Mouse (Mus musculus): ENCODE measurements around the gene Tmem87b. TPM values are rescaled to one million over a fixed set of nuclear protein-coding genes. Genes with fewer than 3 reads are reported as not detected.
A peak's percentile ranks its signal among the peaks of the same experiment; 100 is the strongest.

The Tmem87b gene
- total and polyA plus RNA-seq, 2 experiments from 2014 or later, result 26.3 to 35.2 TPM

DNA sequence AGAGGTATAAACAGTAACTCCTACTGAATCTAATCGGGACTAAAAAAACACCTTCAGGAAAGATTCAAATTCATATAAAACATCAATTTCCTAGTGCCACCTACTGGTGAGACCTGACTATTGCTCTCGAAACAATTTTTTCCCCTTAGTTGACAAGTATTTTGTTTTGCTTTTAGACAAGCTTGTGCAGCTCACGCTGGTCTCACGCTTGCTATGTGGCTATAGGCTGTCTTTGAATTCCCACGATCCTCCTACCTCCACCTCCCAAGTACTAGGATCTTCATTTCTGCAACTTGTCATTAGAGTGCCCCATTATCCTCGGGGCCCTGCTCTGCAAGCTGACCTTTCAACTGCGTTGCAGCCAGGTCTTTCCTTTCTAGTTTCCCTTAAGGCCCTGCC, 532 bp upstream of the Tmem87b start:
- peak overlapping the region; percentile 24; the same call in 1 of the 2 replicates for H3K9ac ChIP-seq (replicated peaks; ENCODE audit: low read length)
- no peaks in the 10 kb centered on the region for H3K9me3 ChIP-seq (ENCODE audit: low read length)
- TF ChIP-seq CTCF (IDR thresholded peaks at IDR 0.05; ENCODE audit: low read depth), result peak; percentile 82
- H3K27me3 ChIP-seq (ENCODE audit: insufficient read depth, low read length), result no peaks in the 10 kb centered on the region
- DNase-seq (ENCODE audit: low spot score), result peak; percentile 89
- no peaks in the 10 kb centered on the region for H3K36me3 ChIP-seq (ENCODE audit: insufficient read depth, low read length)
- peak overlapping the region; percentile 69 for H3K4me2 ChIP-seq (ENCODE audit: low read depth, low read length)
- peaks cover 9% of the 10 kb centered on the region for H3K4me1 ChIP-seq (ENCODE audit: insufficient read depth, low read length)
- peak; percentile 51 for ATAC-seq
- peak overlapping the region; percentile 88 for H3K4me3 ChIP-seq (ENCODE audit: low read length)
- WGBS, result 2% methylated on average over 7 of the region's 7 CpGs
- peak overlapping the region; percentile 95 for H3K27ac ChIP-seq

DNA sequence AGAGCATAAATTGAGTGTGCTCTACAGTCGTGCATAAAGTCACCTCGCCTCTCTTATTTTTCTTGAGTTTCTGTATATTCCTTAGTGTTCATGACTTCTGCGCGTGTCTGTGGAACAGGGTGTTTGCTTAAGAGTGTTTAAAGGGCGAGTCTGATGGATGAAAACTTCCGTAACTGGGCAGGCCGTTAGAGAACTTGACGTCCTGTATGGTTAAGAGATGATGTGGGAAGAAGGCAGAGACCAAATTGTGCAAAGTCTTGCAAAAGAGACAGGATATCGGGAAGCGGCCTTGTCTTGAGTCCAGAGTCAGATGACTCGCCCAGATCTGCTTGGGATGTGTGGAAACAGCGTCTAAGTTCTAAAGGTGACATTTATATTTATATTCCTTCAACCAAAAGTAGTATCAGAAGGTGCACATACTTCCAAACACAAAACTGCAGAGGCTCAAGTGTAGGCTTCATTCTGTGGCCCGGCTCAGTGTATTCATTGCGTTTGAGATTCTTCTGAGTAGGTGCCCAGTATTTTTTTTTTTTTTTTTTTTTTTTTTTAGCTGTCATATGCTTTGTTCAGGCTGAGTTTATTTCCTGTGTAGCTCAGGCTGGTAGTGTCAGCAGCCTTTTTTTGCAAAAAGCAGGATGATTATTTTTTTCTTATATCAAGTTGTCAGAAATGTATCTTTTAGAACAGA, 1.2 kb downstream of the Tmem87b start:
- ATAC-seq (no peak), DNase-seq (ENCODE audit: low spot score) (peak; percentile 13)
- peak overlapping the region; percentile 95 for H3K27ac ChIP-seq
- peak overlapping the region; percentile 88 for H3K4me3 ChIP-seq (ENCODE audit: low read length)
- H3K4me2 ChIP-seq (ENCODE audit: low read depth, low read length), result peak overlapping the region; percentile 69
- H3K4me1 ChIP-seq (ENCODE audit: insufficient read depth, low read length), result peaks cover 9% of the 10 kb centered on the region
- no peaks in the 10 kb centered on the region for H3K9me3 ChIP-seq (ENCODE audit: low read length)
- peak overlapping the region; percentile 91 for H3K9ac ChIP-seq (replicated peaks; ENCODE audit: low read length)
- no peak for TF ChIP-seq CTCF (IDR thresholded peaks at IDR 0.05; ENCODE audit: low read depth)
- no peaks in the 10 kb centered on the region for H3K36me3 ChIP-seq (ENCODE audit: insufficient read depth, low read length)
- WGBS, result 11% methylated on average over 14 of the region's 14 CpGs
- H3K27me3 ChIP-seq (ENCODE audit: insufficient read depth, low read length), result no peaks in the 10 kb centered on the region

DNA sequence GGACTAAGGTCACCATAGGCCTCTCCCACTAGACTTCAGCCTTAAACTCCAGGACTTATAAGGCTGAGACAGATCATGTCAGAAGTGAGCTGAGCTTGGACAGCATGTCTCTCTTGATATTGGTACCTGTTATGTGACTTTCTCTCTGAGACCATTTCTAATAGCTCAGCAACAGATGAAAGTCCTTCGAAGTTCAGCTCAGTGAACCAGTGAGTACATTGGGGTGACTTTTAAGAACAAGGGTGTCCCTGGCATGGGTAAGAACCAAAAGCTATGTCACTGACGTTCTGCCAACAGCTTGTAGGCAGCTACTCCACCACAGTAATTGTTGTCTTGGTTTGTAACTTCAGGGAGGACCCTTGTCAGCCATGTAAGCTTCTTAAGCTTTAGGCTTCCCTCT, 2.7 kb downstream of the Tmem87b start:
- 85% methylated on average over 2 of the region's 2 CpGs for WGBS
- DNase-seq (ENCODE audit: low spot score), result no peak
- H3K4me1 ChIP-seq (ENCODE audit: insufficient read depth, low read length), result peaks cover 9% of the 10 kb centered on the region
- no peaks in the 10 kb centered on the region; the same call in 1 of the 2 replicates for H3K36me3 ChIP-seq (ENCODE audit: insufficient read depth, low read length)
- H3K27ac ChIP-seq, result no peak overlapping the region
- no peak for TF ChIP-seq CTCF (IDR thresholded peaks at IDR 0.05; ENCODE audit: low read depth)
- no peaks in the 10 kb centered on the region for H3K9me3 ChIP-seq (ENCODE audit: low read length)
- no peak overlapping the region for H3K9ac ChIP-seq (replicated peaks; ENCODE audit: low read length)
- no peak overlapping the region for H3K4me2 ChIP-seq (ENCODE audit: low read depth, low read length)
- H3K4me3 ChIP-seq (ENCODE audit: low read length), result no peak overlapping the region
- ATAC-seq, result no peak
- H3K27me3 ChIP-seq (ENCODE audit: insufficient read depth, low read length), result no peaks in the 10 kb centered on the region

DNA sequence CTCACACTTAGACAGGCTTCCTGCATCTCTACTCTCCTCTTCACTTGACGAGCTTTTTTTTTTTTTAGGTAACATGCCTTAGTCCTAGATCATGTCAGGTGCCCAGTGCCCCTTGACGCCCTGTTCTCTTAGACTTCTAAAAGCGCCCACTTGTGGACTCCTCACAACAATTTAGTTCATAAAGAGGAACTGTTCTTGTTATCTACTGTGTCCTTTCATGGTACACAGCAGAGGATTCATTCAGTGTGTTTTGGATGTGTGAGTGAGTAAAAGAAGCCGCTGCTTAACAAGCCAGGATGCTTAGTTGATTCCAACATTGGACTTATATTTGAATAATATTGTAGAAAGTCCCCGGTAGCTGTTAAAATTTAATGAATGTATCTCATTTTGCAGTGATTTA, 6.0 kb downstream of the Tmem87b start:
- Histone ChIP-seq H3K27ac (no peak overlapping the region), H3K4me2 (ENCODE audit: low read depth, low read length) (no peak overlapping the region), H3K9me3 (ENCODE audit: low read length) (no peaks in the 10 kb centered on the region), H3K27me3 (ENCODE audit: insufficient read depth, low read length) (no peaks in the 10 kb centered on the region), H3K9ac (replicated peaks; ENCODE audit: low read length) (no peak overlapping the region), H3K4me3 (ENCODE audit: low read length) (no peak overlapping the region), H3K36me3 (ENCODE audit: insufficient read depth, low read length) (peaks cover 7% of the 10 kb centered on the region; the same call in 1 of the 2 replicates), H3K4me1 (ENCODE audit: insufficient read depth, low read length) (peaks cover 9% of the 10 kb centered on the region)
- no peak for ATAC-seq
- TF ChIP-seq CTCF (IDR thresholded peaks at IDR 0.05; ENCODE audit: low read depth), result no peak
- 89% methylated on average over 5 of the region's 5 CpGs for WGBS
- DNase-seq (ENCODE audit: low spot score), result no peak

DNA sequence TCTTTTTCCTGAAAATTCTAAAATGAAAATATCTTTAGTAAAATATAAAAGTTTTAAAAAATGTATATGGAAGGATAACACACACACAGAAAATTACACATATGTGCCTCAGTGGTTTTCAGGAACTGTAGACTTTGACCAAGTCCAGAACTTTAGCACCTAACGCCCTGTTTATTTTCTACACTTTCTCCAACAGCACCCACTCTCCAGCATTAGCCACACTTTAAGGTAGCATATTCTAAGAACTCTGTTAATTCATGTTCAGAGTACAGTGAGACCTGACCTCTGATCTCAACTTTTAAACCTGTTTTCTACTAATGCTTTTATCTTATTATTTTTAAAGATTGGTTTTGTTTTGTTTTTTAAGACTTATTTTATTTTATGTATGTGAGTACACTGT, 9.9 kb downstream of the Tmem87b start:
- H3K27ac ChIP-seq, result no peak overlapping the region
- ATAC-seq, result no peak
- H3K27me3 ChIP-seq (ENCODE audit: insufficient read depth, low read length), result no peaks in the 10 kb centered on the region
- TF ChIP-seq CTCF (IDR thresholded peaks at IDR 0.05; ENCODE audit: low read depth), result no peak
- no peaks in the 10 kb centered on the region for H3K9me3 ChIP-seq (ENCODE audit: low read length)
- peaks cover 33% of the 10 kb centered on the region for H3K36me3 ChIP-seq (ENCODE audit: insufficient read depth, low read length)
- no peak overlapping the region for H3K4me2 ChIP-seq (ENCODE audit: low read depth, low read length)
- DNase-seq (ENCODE audit: low spot score), result no peak
- no peaks in the 10 kb centered on the region for H3K4me1 ChIP-seq (ENCODE audit: insufficient read depth, low read length)
- H3K9ac ChIP-seq (replicated peaks; ENCODE audit: low read length), result no peak overlapping the region
- WGBS, result 97% methylated on average over 1 of the region's 1 CpGs
- no peak overlapping the region for H3K4me3 ChIP-seq (ENCODE audit: low read length)

DNA sequence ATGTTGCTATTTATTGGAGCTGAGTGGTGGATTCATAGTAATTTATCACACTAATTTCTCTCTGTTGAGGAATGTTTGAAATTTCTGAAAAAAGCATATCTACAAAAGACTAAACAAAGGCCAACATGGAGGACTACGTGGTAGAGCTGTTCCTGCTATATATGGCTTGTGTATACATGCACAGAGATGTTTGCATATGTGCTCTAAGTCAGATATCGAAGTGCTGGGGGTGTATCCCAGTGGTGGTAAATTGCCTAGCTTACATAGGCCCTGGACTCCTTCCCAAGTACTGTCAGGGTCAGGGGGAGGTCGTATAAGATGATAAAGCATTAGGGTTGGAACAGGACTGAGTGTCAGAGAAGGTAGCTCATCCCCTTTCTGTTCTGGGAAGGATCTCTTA, 14.7 kb downstream of the Tmem87b start:
- WGBS, result 91% methylated on average over 3 of the region's 3 CpGs
- H3K36me3 ChIP-seq (ENCODE audit: insufficient read depth, low read length), result peaks cover 47% of the 10 kb centered on the region
- ATAC-seq (no peak), DNase-seq (ENCODE audit: low spot score) (no peak)
- TF ChIP-seq CTCF (IDR thresholded peaks at IDR 0.05; ENCODE audit: low read depth), result no peak
- no peak overlapping the region for H3K4me3 ChIP-seq (ENCODE audit: low read length)
- no peak overlapping the region for H3K4me2 ChIP-seq (ENCODE audit: low read depth, low read length)
- no peaks in the 10 kb centered on the region for H3K9me3 ChIP-seq (ENCODE audit: low read length)
- H3K9ac ChIP-seq (replicated peaks; ENCODE audit: low read length), result no peak overlapping the region
- no peaks in the 10 kb centered on the region for H3K27me3 ChIP-seq (ENCODE audit: insufficient read depth, low read length)
- H3K4me1 ChIP-seq (ENCODE audit: insufficient read depth, low read length), result no peaks in the 10 kb centered on the region
- H3K27ac ChIP-seq, result no peak overlapping the region

DNA sequence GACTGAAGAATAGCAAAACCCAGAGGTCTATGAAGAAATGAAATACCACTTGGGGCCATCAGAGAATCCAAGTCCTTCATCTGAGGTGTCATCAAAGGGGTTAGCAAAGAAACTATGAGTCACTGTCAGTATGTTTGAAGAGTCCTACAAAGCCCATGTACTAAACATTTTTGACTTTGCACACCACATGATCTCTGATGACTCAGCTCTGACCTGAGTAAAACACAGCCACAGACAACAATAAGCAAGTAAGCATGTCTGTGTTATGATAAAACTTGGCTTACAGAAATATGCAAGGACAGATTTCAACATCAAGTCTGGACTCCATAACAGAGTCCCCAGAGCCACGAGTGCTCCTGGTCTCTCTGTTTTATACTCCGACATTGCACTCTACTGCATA, 15.1 kb downstream of the Tmem87b start:
- Histone ChIP-seq H3K4me1 (ENCODE audit: insufficient read depth, low read length) (no peaks in the 10 kb centered on the region), H3K27me3 (ENCODE audit: insufficient read depth, low read length) (no peaks in the 10 kb centered on the region), H3K9ac (replicated peaks; ENCODE audit: low read length) (no peak overlapping the region), H3K9me3 (ENCODE audit: low read length) (no peaks in the 10 kb centered on the region), H3K4me3 (ENCODE audit: low read length) (no peak overlapping the region), H3K27ac (no peak overlapping the region), H3K36me3 (ENCODE audit: insufficient read depth, low read length) (peaks cover 51% of the 10 kb centered on the region), H3K4me2 (ENCODE audit: low read depth, low read length) (no peak overlapping the region)
- no peak for ATAC-seq
- no peak for DNase-seq (ENCODE audit: low spot score)
- TF ChIP-seq CTCF (IDR thresholded peaks at IDR 0.05; ENCODE audit: low read depth), result no peak
- WGBS, result 96% methylated on average over 2 of the region's 2 CpGs

Measured in hindbrain, postnatal 0 days (tissue).